Mouse (Mus musculus) activated CD4-positive, CD25-positive, alpha-beta regulatory T cell, adult 4 months (primary cell): Measurements from ENCODE around the gene Macc1. TPM values are rescaled to one million over a fixed set of nuclear protein-coding genes. Genes with fewer than 3 reads are reported as not detected.

Experiments used
- ATAC-seq: one replicate; pipeline ENCODE4 v1.8.0; 2017
- polyA plus RNA-seq, 2 experiments: library from polyadenylated mRNA; unstranded; fragments of 100-300 nt; shearing (Covaris generic); gene quantifications; one replicate each; pipeline ENCODE4 v1.2.1; 2017

Gene Macc1
- polyA plus RNA-seq, 2 experiments from 2014 or later: not detected

DNA sequence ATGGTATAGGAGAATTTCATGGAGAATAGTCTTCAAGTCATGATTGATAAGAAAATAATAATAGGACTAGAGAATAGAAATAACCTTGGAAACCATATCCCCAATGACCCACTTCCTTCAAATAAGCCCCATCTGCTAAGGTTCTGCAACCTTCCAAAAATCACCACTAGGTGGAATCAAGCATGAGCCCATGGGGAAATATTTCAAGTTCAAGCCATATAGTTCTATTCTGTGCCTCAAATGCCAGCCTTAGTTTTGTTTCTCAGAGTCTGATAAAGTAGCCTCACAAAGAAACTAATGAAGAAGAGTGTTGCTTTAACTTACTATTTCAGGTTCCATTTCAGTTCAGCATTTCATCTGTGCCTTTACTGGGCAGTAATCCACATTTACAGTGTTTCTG, 197.1 kb downstream of the Macc1 start:
- ATAC-seq: no peak

Other genes starting within 250 kb of the Macc1 start
- 10 to 100 TPM; 11.3 to 15.6 TPM for gene Itgb8, start 75.5 kb upstream of the Macc1 start, polyA plus RNA-seq